ENCODE assay signal across 8 mouse cellular contexts in the genomic region with DNA sequence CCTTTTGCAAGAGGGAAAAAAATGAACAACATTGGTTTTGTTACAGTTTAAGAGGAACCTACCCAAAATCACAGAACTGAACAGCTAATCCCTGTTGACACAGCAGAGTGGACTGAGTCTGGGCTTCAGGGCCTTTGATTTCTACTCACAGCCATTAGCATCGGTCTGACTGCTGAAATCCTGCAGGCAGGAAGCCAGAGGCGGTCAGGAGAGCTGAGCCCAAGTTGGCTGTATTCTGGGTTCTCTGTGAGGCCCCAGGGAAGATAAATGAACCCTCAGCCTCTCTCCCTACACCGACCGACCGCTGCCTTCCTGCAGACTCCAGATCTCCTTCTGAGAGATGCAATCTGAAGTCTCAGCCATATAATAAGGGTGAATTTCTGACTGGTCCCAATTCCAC.
A peak's percentile ranks its signal among the peaks of the same experiment; 100 is the strongest.
DNase-seq lines count a peak whose midpoint lies in the region; ATAC-seq and TF ChIP-seq lines count a peak whose summit lies in the region.

No protein-coding gene starts in this region.

- WGBS in embryonic facial prominence, embryonic 13.5 days: 43% methylated on average over 5 of the region's 5 CpGs
- WGBS in embryonic facial prominence, embryonic 10.5 days: 49% methylated on average over 5 of the region's 5 CpGs
- WGBS in midbrain, embryonic 11.5 days: 50% methylated on average over 5 of the region's 5 CpGs
- WGBS in midbrain, embryonic 13.5 days: 40% methylated on average over 5 of the region's 5 CpGs
- WGBS in heart, adult 2 months: 31% methylated on average over 5 of the region's 5 CpGs
- WGBS in midbrain, postnatal 0 days: 27% methylated on average over 5 of the region's 5 CpGs
- 40% methylated on average over 5 of the region's 5 CpGs for WGBS in neural tube, embryonic 15.5 days
- WGBS in hindbrain, embryonic 11.5 days: 51% methylated on average over 5 of the region's 5 CpGs

- no peaks in the 10 kb centered on the region for H3K27me3 ChIP-seq in embryonic facial prominence, embryonic 13.5 days
- H3K27me3 ChIP-seq in embryonic facial prominence, embryonic 10.5 days (replicated peaks; ENCODE audit: low read depth, poor library complexity, severe bottlenecking): no peaks in the 10 kb centered on the region
- no peaks in the 10 kb centered on the region for H3K27me3 ChIP-seq in midbrain, embryonic 11.5 days (ENCODE audit: control insufficient read depth, insufficient read depth, low read length)
- H3K27me3 ChIP-seq in midbrain, embryonic 13.5 days: no peaks in the 10 kb centered on the region
- no peaks in the 10 kb centered on the region for H3K27me3 ChIP-seq in heart, adult 2 months (ENCODE audit: control insufficient read depth, insufficient read depth, low read length)
- H3K27me3 ChIP-seq in midbrain, postnatal 0 days (ENCODE audit: insufficient read depth, low read length): no peaks in the 10 kb centered on the region
- H3K27me3 ChIP-seq in neural tube, embryonic 15.5 days (replicated peaks): no peaks in the 10 kb centered on the region
- no peaks in the 10 kb centered on the region for H3K27me3 ChIP-seq in hindbrain, embryonic 11.5 days (ENCODE audit: control insufficient read depth, insufficient read depth, low read length)

- H3K4me2 ChIP-seq in embryonic facial prominence, embryonic 13.5 days: no peak overlapping the region
- H3K4me2 ChIP-seq in midbrain, embryonic 11.5 days: no peak overlapping the region
- no peak overlapping the region for H3K4me2 ChIP-seq in midbrain, embryonic 13.5 days (replicated peaks)
- H3K4me2 ChIP-seq in midbrain, postnatal 0 days (ENCODE audit: low read depth, low read length, poor library complexity, severe bottlenecking): no peak overlapping the region
- H3K4me2 ChIP-seq in neural tube, embryonic 15.5 days: no peak overlapping the region
- no peak overlapping the region for H3K4me2 ChIP-seq in hindbrain, embryonic 11.5 days (replicated peaks; ENCODE audit: low read depth, low read length)

- TF ChIP-seq EP300 in heart, adult 2 months (IDR thresholded peaks at IDR 0.05; ENCODE audit: insufficient read depth, low read depth, low read length): 0 out of 2 replicates have a peak, but pooled peaks have one; percentile 10

- no peak for TF ChIP-seq POLR2A in heart, adult 2 months (IDR thresholded peaks at IDR 0.05; ENCODE audit: insufficient read depth, low read depth, low read length)

- no peaks in the 10 kb centered on the region for H3K36me3 ChIP-seq in embryonic facial prominence, embryonic 13.5 days
- H3K36me3 ChIP-seq in embryonic facial prominence, embryonic 10.5 days (replicated peaks): no peaks in the 10 kb centered on the region
- H3K36me3 ChIP-seq in midbrain, embryonic 11.5 days (ENCODE audit: control insufficient read depth, insufficient read depth, low read length): no peaks in the 10 kb centered on the region
- H3K36me3 ChIP-seq in midbrain, embryonic 13.5 days: no peaks in the 10 kb centered on the region
- peaks cover 7% of the 10 kb centered on the region for H3K36me3 ChIP-seq in heart, adult 2 months (ENCODE audit: control insufficient read depth, insufficient read depth, low read length)
- H3K36me3 ChIP-seq in midbrain, postnatal 0 days (ENCODE audit: insufficient read depth, low read length): no peaks in the 10 kb centered on the region
- no peaks in the 10 kb centered on the region for H3K36me3 ChIP-seq in neural tube, embryonic 15.5 days
- no peaks in the 10 kb centered on the region for H3K36me3 ChIP-seq in hindbrain, embryonic 11.5 days (ENCODE audit: control insufficient read depth, insufficient read depth, low read length)

- H3K9me3 ChIP-seq in embryonic facial prominence, embryonic 13.5 days: no peaks in the 10 kb centered on the region
- H3K9me3 ChIP-seq in embryonic facial prominence, embryonic 10.5 days: no peaks in the 10 kb centered on the region
- H3K9me3 ChIP-seq in midbrain, embryonic 11.5 days (ENCODE audit: control insufficient read depth, low read length): no peaks in the 10 kb centered on the region
- no peaks in the 10 kb centered on the region for H3K9me3 ChIP-seq in midbrain, embryonic 13.5 days
- no peaks in the 10 kb centered on the region for H3K9me3 ChIP-seq in midbrain, postnatal 0 days (ENCODE audit: low read length)
- no peaks in the 10 kb centered on the region for H3K9me3 ChIP-seq in neural tube, embryonic 15.5 days (replicated peaks)
- no peaks in the 10 kb centered on the region for H3K9me3 ChIP-seq in hindbrain, embryonic 11.5 days (ENCODE audit: control insufficient read depth, low read length)

- peak overlapping the region; percentile 28; the same call in 1 of the 2 replicates for H3K27ac ChIP-seq in embryonic facial prominence, embryonic 13.5 days
- no peak overlapping the region for H3K27ac ChIP-seq in embryonic facial prominence, embryonic 10.5 days (replicated peaks)
- H3K27ac ChIP-seq in midbrain, embryonic 11.5 days (ENCODE audit: low read depth, low read length): no peak overlapping the region
- no peak overlapping the region for H3K27ac ChIP-seq in midbrain, embryonic 13.5 days
- H3K27ac ChIP-seq in heart, adult 2 months: no peak overlapping the region; the same call in 1 of the 2 replicates
- no peak overlapping the region for H3K27ac ChIP-seq in midbrain, postnatal 0 days (ENCODE audit: low read depth, low read length)
- no peak overlapping the region for H3K27ac ChIP-seq in neural tube, embryonic 15.5 days (replicated peaks)
- H3K27ac ChIP-seq in hindbrain, embryonic 11.5 days (ENCODE audit: low read depth, low read length): no peak overlapping the region

- H3K9ac ChIP-seq in embryonic facial prominence, embryonic 13.5 days: no peak overlapping the region
- no peak overlapping the region for H3K9ac ChIP-seq in midbrain, embryonic 11.5 days (ENCODE audit: low read length)
- H3K9ac ChIP-seq in midbrain, embryonic 13.5 days (replicated peaks): no peak overlapping the region
- H3K9ac ChIP-seq in heart, adult 2 months (ENCODE audit: low read depth, low read length): 0 out of 2 replicates have a peak overlapping the region, but pooled peaks have one; percentile 20
- no peak overlapping the region for H3K9ac ChIP-seq in midbrain, postnatal 0 days (replicated peaks; ENCODE audit: low read length, poor library complexity, severe bottlenecking)
- no peak overlapping the region for H3K9ac ChIP-seq in neural tube, embryonic 15.5 days (replicated peaks)
- no peak overlapping the region for H3K9ac ChIP-seq in hindbrain, embryonic 11.5 days (ENCODE audit: low read depth, low read length)

- H3K79me2 ChIP-seq in heart, adult 2 months (replicated peaks; ENCODE audit: control insufficient read depth, insufficient read depth, low read length): no peaks in the 10 kb centered on the region

- no peak for DNase-seq in embryonic facial prominence, embryonic 10.5 days (ENCODE audit: low spot score)
- peak; percentile 73 for DNase-seq in midbrain, embryonic 11.5 days (ENCODE audit: low spot score, missing footprints)
- peak; percentile 63 to 66 for DNase-seq in heart, adult 2 months
- DNase-seq in midbrain, postnatal 0 days (ENCODE audit: low spot score): peak; percentile 63
- DNase-seq in hindbrain, embryonic 11.5 days (ENCODE audit: low spot score): no peak

- peaks cover 14% of the 10 kb centered on the region for H3K4me1 ChIP-seq in embryonic facial prominence, embryonic 13.5 days
- H3K4me1 ChIP-seq in embryonic facial prominence, embryonic 10.5 days: peaks cover 4% of the 10 kb centered on the region; the same call in 1 of the 2 replicates
- no peaks in the 10 kb centered on the region for H3K4me1 ChIP-seq in midbrain, embryonic 11.5 days (ENCODE audit: control insufficient read depth, insufficient read depth, low read length)
- H3K4me1 ChIP-seq in midbrain, embryonic 13.5 days (replicated peaks): peaks cover 6% of the 10 kb centered on the region; the same call in 1 of the 2 replicates
- H3K4me1 ChIP-seq in heart, adult 2 months (ENCODE audit: control insufficient read depth, insufficient read depth, low read length): peaks cover 11% of the 10 kb centered on the region
- H3K4me1 ChIP-seq in midbrain, postnatal 0 days (ENCODE audit: insufficient read depth, low read length): no peaks in the 10 kb centered on the region
- H3K4me1 ChIP-seq in neural tube, embryonic 15.5 days: peaks cover 18% of the 10 kb centered on the region
- H3K4me1 ChIP-seq in hindbrain, embryonic 11.5 days (replicated peaks; ENCODE audit: control insufficient read depth, insufficient read depth, low read length): no peaks in the 10 kb centered on the region

- ATAC-seq in embryonic facial prominence, embryonic 13.5 days (ENCODE audit: insufficient number of reproducible peaks, insufficient read depth, low FRiP score, low TSS enrichment, low read depth): no peak
- ATAC-seq in midbrain, embryonic 11.5 days (ENCODE audit: low FRiP score): no peak
- ATAC-seq in midbrain, embryonic 13.5 days: no peak
- ATAC-seq in midbrain, postnatal 0 days (ENCODE audit: low FRiP score): no peak
- no peak for ATAC-seq in neural tube, embryonic 15.5 days (ENCODE audit: low FRiP score)
- no peak for ATAC-seq in hindbrain, embryonic 11.5 days (ENCODE audit: low FRiP score)

- intact Hi-C loops in heart, adult 2 months (cut with DNase I): loop anchor here (2.0 to 5.0 kb wide), 4 partner anchors 48 to 415 kb away; a partner anchor contains a TSS

- no peak for TF ChIP-seq CTCF in heart, adult 2 months (IDR thresholded peaks at IDR 0.05)
- TF ChIP-seq CTCF in midbrain, postnatal 0 days (IDR thresholded peaks at IDR 0.05): no peak

- H3K4me3 ChIP-seq in embryonic facial prominence, embryonic 13.5 days: no peak overlapping the region
- no peak overlapping the region for H3K4me3 ChIP-seq in embryonic facial prominence, embryonic 10.5 days
- no peak overlapping the region for H3K4me3 ChIP-seq in midbrain, embryonic 11.5 days (ENCODE audit: low read depth, low read length)
- H3K4me3 ChIP-seq in midbrain, embryonic 13.5 days (replicated peaks): no peak overlapping the region
- H3K4me3 ChIP-seq in heart, adult 2 months: no peak overlapping the region
- H3K4me3 ChIP-seq in midbrain, postnatal 0 days (ENCODE audit: low read depth, low read length): no peak overlapping the region
- no peak overlapping the region for H3K4me3 ChIP-seq in neural tube, embryonic 15.5 days (replicated peaks)
- H3K4me3 ChIP-seq in hindbrain, embryonic 11.5 days (ENCODE audit: low read depth, low read length): no peak overlapping the region

Comparison
In these comparisons a context has a peak if more than half of its experiments do, and no peak if none do; other contexts are left out.
1. DNase-seq: peak in midbrain, embryonic 11.5 days (single experiment), heart, adult 2 months (2 of 2) and midbrain, postnatal 0 days (single experiment); none in embryonic facial prominence, embryonic 10.5 days (single experiment) and hindbrain, embryonic 11.5 days (single experiment).